Mouse (Mus musculus): Measurements from ENCODE around the gene Atp13a2.
A peak's percentile ranks its signal among the peaks of the same experiment; 100 is the strongest.

DNA sequence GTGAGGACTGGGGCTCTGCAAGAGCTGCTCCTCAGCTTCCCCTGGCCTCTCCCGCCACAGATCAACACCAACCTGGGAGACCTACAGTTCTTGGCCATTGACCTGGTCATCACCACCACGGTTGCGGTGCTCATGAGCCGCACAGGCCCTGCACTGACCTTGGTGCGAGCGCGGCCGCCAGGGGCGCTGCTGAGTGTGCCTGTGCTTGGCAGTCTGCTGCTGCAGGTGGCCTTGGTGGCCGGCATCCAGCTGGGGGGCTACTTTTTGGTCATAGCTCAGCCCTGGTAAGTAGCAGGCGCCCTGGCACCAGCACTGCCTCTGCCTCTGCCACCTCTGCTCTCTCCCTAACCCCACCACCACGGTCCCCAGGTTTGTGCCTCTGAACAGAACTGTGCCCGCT, 19.3 kb downstream of the Atp13a2 start:
- TF ChIP-seq CTCF (IDR thresholded peaks at IDR 0.05; ENCODE audit: low read depth, low read length): peak; percentile 16; the same call in 1 of the 2 replicates
- no peak for TF ChIP-seq TAL1 (conservative IDR thresholded peaks at IDR 0.05; ENCODE audit: low read depth, low read length)

All from G1E (cell line).